23 mouse cellular contexts compared by ENCODE assay signal in the genomic region with DNA sequence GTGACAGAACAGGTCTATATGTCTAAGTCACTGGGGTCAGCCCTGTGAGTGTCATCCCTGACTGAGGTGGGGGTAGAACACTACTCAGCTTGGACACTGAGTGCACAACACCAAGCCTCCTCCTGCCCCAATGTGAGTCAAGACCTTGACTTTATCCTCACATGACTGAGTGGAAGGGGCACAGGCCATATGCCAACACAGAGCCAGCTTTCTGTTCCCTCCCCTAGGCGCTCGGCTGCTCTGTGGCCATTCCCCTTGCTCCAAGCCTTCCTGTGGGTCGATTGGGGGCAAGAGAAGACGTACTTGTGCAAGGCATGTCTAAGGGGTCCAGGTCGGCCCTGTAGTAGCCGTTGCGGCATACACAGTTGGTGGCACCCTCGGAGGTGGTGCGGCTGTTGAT.
DNase-seq lines count a peak whose midpoint lies in the region; ATAC-seq lines count a peak whose summit lies in the region.
"Had no signal": no experiment of that assay in that cellular context is flagged by ENCODE, and none has a peak within 500 bp of the region (broad histone marks: within the 10 kb centered on the region; RNA-seq: fewer than 3 reads in every experiment).

No protein-coding gene starts in this region.

- no peak overlapping the region for H3K9ac ChIP-seq in hindbrain, embryonic 14.5 days
- no peak overlapping the region for H3K9ac ChIP-seq in midbrain, embryonic 16.5 days (ENCODE audit: low read depth, low read length)
- H3K9ac ChIP-seq: forebrain, embryonic 13.5 days; forebrain, embryonic 15.5 days; forebrain, postnatal 0 days had no signal

- WGBS in hindbrain, embryonic 10.5 days: 94% methylated on average over 9 of the region's 9 CpGs
- WGBS in hindbrain, embryonic 14.5 days: 94% methylated on average over 9 of the region's 9 CpGs
- 96% methylated on average over 9 of the region's 9 CpGs for WGBS in midbrain, embryonic 16.5 days

- H3K4me1 ChIP-seq in hindbrain, embryonic 10.5 days (replicated peaks): peaks cover 36% of the 10 kb centered on the region
- H3K4me1 ChIP-seq in hindbrain, embryonic 14.5 days (replicated peaks; ENCODE audit: control insufficient read depth, insufficient read depth, low read length): peaks cover under 1% of the 10 kb centered on the region; the same call in 1 of the 2 replicates
- peaks cover 10% of the 10 kb centered on the region; the same call in 1 of the 2 replicates for H3K4me1 ChIP-seq in midbrain, embryonic 16.5 days (ENCODE audit: control insufficient read depth, insufficient read depth, low read length)

- no peak overlapping the region for H3K4me2 ChIP-seq in hindbrain, embryonic 14.5 days (replicated peaks)
- no peak overlapping the region for H3K4me2 ChIP-seq in midbrain, embryonic 16.5 days (ENCODE audit: low read length)
- H3K4me2 ChIP-seq: embryonic facial prominence, embryonic 12.5 days; forebrain, embryonic 13.5 days; forebrain, embryonic 15.5 days had no signal

- no peaks in the 10 kb centered on the region for H3K27me3 ChIP-seq in hindbrain, embryonic 10.5 days (ENCODE audit: insufficient read depth, poor library complexity, severe bottlenecking)
- no peaks in the 10 kb centered on the region for H3K27me3 ChIP-seq in hindbrain, embryonic 14.5 days (ENCODE audit: control insufficient read depth, insufficient read depth, low read length)
- H3K27me3 ChIP-seq in midbrain, embryonic 16.5 days (ENCODE audit: control insufficient read depth, insufficient read depth, low read depth, low read length): no peaks in the 10 kb centered on the region
- H3K27me3 ChIP-seq: embryonic facial prominence, embryonic 12.5 days; forebrain, embryonic 13.5 days; forebrain, embryonic 15.5 days; Patski had no signal

- DNase-seq in adrenal gland, adult (ENCODE audit: inconsistent age in 2 of 2, low spot score in 1 of 2): peak; percentile 75 to 85
- DNase-seq in adrenal gland, adult 8-10 months: no peak
- DNase-seq in hindbrain, embryonic 10.5 days (ENCODE audit: low spot score): no peak
- DNase-seq in hindbrain, embryonic 14.5 days (ENCODE audit: low spot score): no peak
- DNase-seq in adrenal gland, postnatal 10 days: peak; percentile 41
- peak; percentile 40 for DNase-seq in adrenal gland, postnatal 25 days
- no peak for DNase-seq in lung, adult 18-20 months
- DNase-seq: B cell, adult 2 months; cerebellum, adult 11-12 months; cerebellum, adult 2 months; cerebellum, adult 9-10 months; cerebellum, postnatal 10 days; cerebellum, postnatal 25 days; forebrain, postnatal 0 days had no signal

- peaks cover 55% of the 10 kb centered on the region for H3K36me3 ChIP-seq in hindbrain, embryonic 10.5 days
- H3K36me3 ChIP-seq in hindbrain, embryonic 14.5 days (replicated peaks; ENCODE audit: control insufficient read depth, insufficient read depth): peaks cover 44% of the 10 kb centered on the region
- peaks cover 16% of the 10 kb centered on the region for H3K36me3 ChIP-seq in midbrain, embryonic 16.5 days (ENCODE audit: control insufficient read depth, insufficient read depth, low read length)
- H3K36me3 ChIP-seq: G1E had no signal

- H3K4me3 ChIP-seq in hindbrain, embryonic 10.5 days: no peak overlapping the region
- H3K4me3 ChIP-seq in hindbrain, embryonic 14.5 days (replicated peaks; ENCODE audit: low read length): no peak overlapping the region
- H3K4me3 ChIP-seq in midbrain, embryonic 16.5 days (ENCODE audit: low read depth, low read length): no peak overlapping the region
- H3K4me3 ChIP-seq: embryonic facial prominence, embryonic 10.5 days; embryonic facial prominence, embryonic 12.5 days; forebrain, embryonic 13.5 days; forebrain, embryonic 15.5 days had no signal

- 0 out of 2 replicates have a peak, but pooled peaks cover 3% of the 10 kb centered on the region for H3K9me3 ChIP-seq in hindbrain, embryonic 10.5 days
- no peaks in the 10 kb centered on the region for H3K9me3 ChIP-seq in hindbrain, embryonic 14.5 days (ENCODE audit: control insufficient read depth, low read length)
- H3K9me3 ChIP-seq in midbrain, embryonic 16.5 days (replicated peaks; ENCODE audit: control insufficient read depth, low read length, poor library complexity, severe bottlenecking): no peaks in the 10 kb centered on the region
- H3K9me3 ChIP-seq: forebrain, embryonic 13.5 days; forebrain, embryonic 15.5 days; G1E had no signal

- H3K27ac ChIP-seq in hindbrain, embryonic 10.5 days: 0 out of 2 replicates have a peak overlapping the region, but pooled peaks have one; percentile 17
- H3K27ac ChIP-seq in hindbrain, embryonic 14.5 days: no peak overlapping the region
- H3K27ac ChIP-seq in midbrain, embryonic 16.5 days (ENCODE audit: low read length): no peak overlapping the region
- H3K27ac ChIP-seq: embryonic facial prominence, embryonic 10.5 days; embryonic facial prominence, embryonic 12.5 days; forebrain, embryonic 13.5 days; forebrain, embryonic 15.5 days had no signal

- ATAC-seq in hindbrain, embryonic 14.5 days (ENCODE audit: low FRiP score): no peak
- no peak for ATAC-seq in midbrain, embryonic 16.5 days
- ATAC-seq: activated CD4-positive, CD25-positive, alpha-beta regulatory T cell, adult 4 months; CD4-positive, CD25-positive, alpha-beta regulatory T cell, adult 4 months; forebrain, embryonic 15.5 days; Patski had no signal

Comparison
In these comparisons a context has a peak if more than half of its experiments do, and no peak if none do; other contexts are left out.
1. DNase-seq: peak in adrenal gland, adult (2 of 2), adrenal gland, postnatal 10 days (single experiment) and adrenal gland, postnatal 25 days (single experiment); none in adrenal gland, adult 8-10 months (single experiment), hindbrain, embryonic 10.5 days (single experiment), hindbrain, embryonic 14.5 days (single experiment) and lung, adult 18-20 months (0 of 2).